Mouse (Mus musculus): ENCODE data around the gene Tmem69. TPM values are rescaled to one million over a fixed set of nuclear protein-coding genes. Genes with fewer than 3 reads are reported as not detected.

Gene Tmem69
- total and polyA plus RNA-seq, 2 experiments from 2014 or later: 9.4 to 17.1 TPM

- Histone ChIP-seq H3K9me3 (ENCODE audit: low read length) (no peaks in the 10 kb centered on the region), H3K4me3 (ENCODE audit: low read length) (peak within 1 kb of the TSS; percentile 96), H3K9ac (replicated peaks; ENCODE audit: low read length) (peak within 1 kb of the TSS; percentile 84), H3K4me2 (ENCODE audit: low read depth, low read length) (peak within 1 kb of the TSS; percentile 91), H3K36me3 (ENCODE audit: insufficient read depth, low read length) (peaks cover 8% of the 10 kb centered on the region; the same call in 1 of the 2 replicates), H3K27me3 (ENCODE audit: insufficient read depth, low read length) (no peaks in the 10 kb centered on the region), H3K27ac (peak within 1 kb of the TSS; percentile 96), H3K4me1 (ENCODE audit: insufficient read depth, low read length) (peaks cover 6% of the 10 kb centered on the region)
- WGBS: under 1% methylated on average over 73 of the region's 78 CpGs
- ATAC-seq: peak; percentile 97
- TF ChIP-seq CTCF (IDR thresholded peaks at IDR 0.05; ENCODE audit: low read depth): peak; percentile 45
- DNase-seq (ENCODE audit: low spot score): peak; percentile 98
Measured at GRCm38 (mm10) chr4:116557306-116558121, 1.8 kb upstream of the Tmem69 start, which contains the start of gene Gpbp1l1. Gene Gpbp1l1 (plus strand): TSS chr4:116557658.

DNA sequence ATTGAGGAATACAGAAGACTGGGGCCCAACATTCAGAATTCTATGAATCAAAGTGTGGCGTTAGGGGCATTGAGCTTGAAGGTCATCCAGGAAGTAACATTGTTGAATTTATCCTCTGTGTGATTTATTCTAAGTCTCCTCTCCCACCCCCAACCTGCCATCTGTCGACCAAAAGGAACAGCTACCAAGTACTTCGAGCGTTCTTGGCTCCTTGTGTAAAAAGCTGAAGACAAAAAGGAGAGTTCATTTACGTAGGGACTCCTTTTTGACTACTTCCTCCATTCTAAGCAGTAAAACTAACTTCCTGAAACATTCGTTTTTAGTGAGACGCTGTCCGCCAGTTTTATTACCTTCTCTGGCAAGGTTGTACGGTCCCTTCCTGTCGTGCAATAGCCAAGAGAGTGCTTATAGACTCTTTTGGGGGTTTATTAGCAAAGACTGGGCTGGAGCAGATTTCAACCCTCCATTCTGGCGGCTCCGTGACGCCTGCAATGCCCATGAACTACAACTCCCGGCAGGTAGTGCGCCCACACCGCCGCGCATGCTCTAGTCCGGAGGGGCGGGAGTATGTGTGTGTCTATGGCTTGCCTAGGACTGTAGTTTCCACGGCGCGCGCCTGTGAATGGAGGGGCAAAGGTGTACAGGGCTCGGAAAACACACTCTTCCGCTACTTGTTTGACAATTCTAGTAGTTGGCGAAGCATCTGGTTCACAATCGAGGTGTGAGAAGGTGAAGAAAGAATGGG is 997 bp upstream of the Tmem69 start:
- peak; percentile 96 for ATAC-seq
- Histone ChIP-seq H3K4me2 (ENCODE audit: low read depth, low read length) (peak overlapping the region; percentile 91), H3K9ac (replicated peaks; ENCODE audit: low read length) (peak overlapping the region; percentile 84), H3K4me3 (ENCODE audit: low read length) (peak overlapping the region; percentile 96), H3K27ac (peak overlapping the region; percentile 96), H3K9me3 (ENCODE audit: low read length) (no peaks in the 10 kb centered on the region), H3K4me1 (ENCODE audit: insufficient read depth, low read length) (peaks cover 6% of the 10 kb centered on the region), H3K27me3 (ENCODE audit: insufficient read depth, low read length) (no peaks in the 10 kb centered on the region), H3K36me3 (ENCODE audit: insufficient read depth, low read length) (peaks cover 8% of the 10 kb centered on the region; the same call in 1 of the 2 replicates)
- DNase-seq (ENCODE audit: low spot score): peak; percentile 96
- peak; percentile 16; the same call in 1 of the 2 replicates for TF ChIP-seq CTCF (IDR thresholded peaks at IDR 0.05; ENCODE audit: low read depth)
- WGBS: 1% methylated on average over 28 of the region's 28 CpGs

- Histone ChIP-seq H3K27me3 (ENCODE audit: insufficient read depth, low read length) (no peaks in the 10 kb centered on the region), H3K36me3 (ENCODE audit: insufficient read depth, low read length) (peaks cover 8% of the 10 kb centered on the region; the same call in 1 of the 2 replicates), H3K27ac (no peak overlapping the region), H3K4me3 (ENCODE audit: low read length) (no peak overlapping the region), H3K9me3 (ENCODE audit: low read length) (no peaks in the 10 kb centered on the region), H3K4me1 (ENCODE audit: insufficient read depth, low read length) (no peaks in the 10 kb centered on the region), H3K9ac (replicated peaks; ENCODE audit: low read length) (no peak overlapping the region), H3K4me2 (ENCODE audit: low read depth, low read length) (no peak overlapping the region)
- DNase-seq (ENCODE audit: low spot score) (no peak), ATAC-seq (no peak)
- 82% methylated on average over 3 of the region's 3 CpGs for WGBS
- TF ChIP-seq CTCF (IDR thresholded peaks at IDR 0.05; ENCODE audit: low read depth): no peak
Measured at GRCm38 (mm10) chr4:116553035-116553434, 2.7 kb downstream of the Tmem69 start.

DNA sequence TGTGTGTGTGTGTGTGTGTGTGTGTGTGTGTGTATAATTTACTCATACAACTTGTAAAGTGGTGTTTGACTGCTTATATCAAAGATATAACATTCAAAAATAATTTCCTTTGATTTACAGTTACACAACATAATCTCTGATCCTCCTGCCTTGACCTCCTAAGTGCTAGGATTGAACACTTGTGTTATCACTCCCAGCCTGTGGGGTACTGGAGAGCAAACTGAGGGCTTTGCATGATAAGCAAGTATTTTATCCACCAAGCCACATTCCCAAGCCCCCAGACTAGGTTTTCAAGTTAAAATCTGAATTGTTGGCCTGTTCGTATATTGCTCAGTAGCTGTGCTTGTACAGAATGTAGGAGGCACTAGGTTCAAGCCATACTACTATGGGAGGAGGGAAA is 5.3 kb downstream of the Tmem69 start:
- 90% methylated on average over 1 of the region's 1 CpGs for WGBS
- H3K4me1 ChIP-seq (ENCODE audit: insufficient read depth, low read length): no peaks in the 10 kb centered on the region
- H3K27me3 ChIP-seq (ENCODE audit: insufficient read depth, low read length): no peaks in the 10 kb centered on the region
- no peak for TF ChIP-seq CTCF (IDR thresholded peaks at IDR 0.05; ENCODE audit: low read depth)
- no peak overlapping the region for H3K4me3 ChIP-seq (ENCODE audit: low read length)
- H3K9me3 ChIP-seq (ENCODE audit: low read length): no peaks in the 10 kb centered on the region
- no peak for DNase-seq (ENCODE audit: low spot score)
- no peak overlapping the region for H3K27ac ChIP-seq
- H3K4me2 ChIP-seq (ENCODE audit: low read depth, low read length): no peak overlapping the region
- no peak for ATAC-seq
- no peak overlapping the region for H3K9ac ChIP-seq (replicated peaks; ENCODE audit: low read length)
- H3K36me3 ChIP-seq (ENCODE audit: insufficient read depth, low read length): peaks cover 8% of the 10 kb centered on the region; the same call in 1 of the 2 replicates

- Histone ChIP-seq H3K27ac (no peak overlapping the region), H3K9me3 (ENCODE audit: low read length) (no peaks in the 10 kb centered on the region), H3K9ac (replicated peaks; ENCODE audit: low read length) (no peak overlapping the region), H3K4me1 (ENCODE audit: insufficient read depth, low read length) (no peaks in the 10 kb centered on the region), H3K4me2 (ENCODE audit: low read depth, low read length) (no peak overlapping the region), H3K36me3 (ENCODE audit: insufficient read depth, low read length) (0 out of 2 replicates have a peak, but pooled peaks cover 11% of the 10 kb centered on the region), H3K27me3 (ENCODE audit: insufficient read depth, low read length) (no peaks in the 10 kb centered on the region), H3K4me3 (ENCODE audit: low read length) (no peak overlapping the region)
- 91% methylated on average over 3 of the region's 3 CpGs for WGBS
- TF ChIP-seq CTCF (IDR thresholded peaks at IDR 0.05; ENCODE audit: low read depth): no peak
- no peak for DNase-seq (ENCODE audit: low spot score)
- no peak for ATAC-seq
Measured at GRCm38 (mm10) chr4:116537737-116538136, 18.0 kb downstream of the Tmem69 start.

DNA sequence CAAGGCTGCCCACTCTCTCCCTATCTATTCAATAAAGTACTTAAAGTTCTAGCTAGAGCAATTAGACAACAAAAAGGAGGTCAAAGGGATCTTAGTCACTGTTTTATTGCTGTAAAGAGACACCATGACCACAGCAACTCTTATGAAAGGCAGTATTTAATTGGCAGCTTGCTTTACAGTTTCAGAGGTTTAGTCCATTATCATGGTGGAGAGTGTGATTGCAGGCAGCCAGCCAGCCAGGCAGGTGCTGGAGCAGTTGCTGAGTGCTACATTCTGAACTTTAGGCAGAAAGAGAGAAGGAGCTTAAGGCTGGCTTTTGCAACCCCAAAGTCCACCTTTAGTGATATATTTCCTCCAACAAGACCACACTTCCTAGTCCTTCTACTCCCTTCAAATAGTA is 19.4 kb downstream of the Tmem69 start:
- Histone ChIP-seq H3K27ac (no peak overlapping the region), H3K9ac (replicated peaks; ENCODE audit: low read length) (no peak overlapping the region), H3K9me3 (ENCODE audit: low read length) (no peaks in the 10 kb centered on the region), H3K4me2 (ENCODE audit: low read depth, low read length) (no peak overlapping the region), H3K27me3 (ENCODE audit: insufficient read depth, low read length) (no peaks in the 10 kb centered on the region), H3K4me1 (ENCODE audit: insufficient read depth, low read length) (no peaks in the 10 kb centered on the region), H3K4me3 (ENCODE audit: low read length) (no peak overlapping the region), H3K36me3 (ENCODE audit: insufficient read depth, low read length) (0 out of 2 replicates have a peak, but pooled peaks cover 11% of the 10 kb centered on the region)
- ATAC-seq (no peak), DNase-seq (ENCODE audit: low spot score) (no peak)
- no peak for TF ChIP-seq CTCF (IDR thresholded peaks at IDR 0.05; ENCODE audit: low read depth)
